Mouse (Mus musculus): Measurements from ENCODE around the gene Selenok.

DNA sequence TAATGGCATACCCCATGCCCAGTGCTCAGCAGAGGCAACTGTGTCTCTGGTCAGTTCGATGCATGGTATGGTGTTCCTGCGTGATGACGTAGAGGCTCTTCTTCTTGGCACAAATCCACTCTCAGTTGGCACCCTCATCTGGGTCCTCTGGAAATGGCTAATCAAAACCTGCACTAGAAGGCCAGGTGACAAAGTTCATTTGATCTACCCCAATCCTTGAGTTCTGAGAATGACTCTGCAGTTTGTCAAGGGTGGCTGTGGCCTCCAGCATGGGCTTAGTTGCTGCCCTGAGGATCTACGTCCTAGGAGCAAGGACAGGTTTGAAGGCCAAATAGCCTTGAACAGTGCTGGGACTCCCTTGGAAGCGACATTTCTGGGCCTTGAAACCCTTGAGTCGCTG, 50.7 kb downstream of the Selenok start:
- TF ChIP-seq CTCF (IDR thresholded peaks at IDR 0.05; ENCODE audit: borderline replicate concordance, extremely low read depth, insufficient read depth, insufficient read length) (no peak), POLR2A (IDR thresholded peaks at IDR 0.05; ENCODE audit: borderline replicate concordance, extremely low read depth, insufficient read depth, insufficient read length, poor library complexity, severe bottlenecking) (no peak)

Data from brain, embryonic 14.5 days (tissue).